Mouse (Mus musculus): ENCODE data around the gene Pde4c.

The Pde4c gene

GRCm38 (mm10) chr8:70723486-70724210, at the start of gene Pde4c:
Pde4c (plus strand) TSS chr8:70723720.
- no peak for DNase-seq (ENCODE audit: extremely low read depth, low read depth)

- no peak for DNase-seq (ENCODE audit: extremely low read depth, low read depth)
Measured at GRCm38 (mm10) chr8:70674109-70674508, 49.4 kb upstream of the Pde4c start.

GRCm38 (mm10) chr8:70674716-70675115, 48.8 kb upstream of the Pde4c start:
- no peak for DNase-seq (ENCODE audit: extremely low read depth, low read depth)

- DNase-seq (ENCODE audit: extremely low read depth, low read depth), result no peak
Measured at GRCm38 (mm10) chr8:70675336-70675735, 48.2 kb upstream of the Pde4c start.

GRCm38 (mm10) chr8:70677451-70678080, 46.0 kb upstream of the Pde4c start:
- DNase-seq (ENCODE audit: extremely low read depth, low read depth), result no peak

- DNase-seq (ENCODE audit: extremely low read depth, low read depth), result no peak
Measured at GRCm38 (mm10) chr8:70678679-70679078, 44.8 kb upstream of the Pde4c start.

- no peak for DNase-seq (ENCODE audit: extremely low read depth, low read depth)
Measured at GRCm38 (mm10) chr8:70679404-70679803, 44.1 kb upstream of the Pde4c start.

- DNase-seq (ENCODE audit: extremely low read depth, low read depth), result no peak
Measured at GRCm38 (mm10) chr8:70680039-70680438, 43.5 kb upstream of the Pde4c start.

- DNase-seq (ENCODE audit: extremely low read depth, low read depth), result no peak
Measured at GRCm38 (mm10) chr8:70681410-70681809, 42.1 kb upstream of the Pde4c start.

- no peak for DNase-seq (ENCODE audit: extremely low read depth, low read depth)
Measured at GRCm38 (mm10) chr8:70682193-70682592, 41.3 kb upstream of the Pde4c start.

- DNase-seq (ENCODE audit: extremely low read depth, low read depth), result no peak
Measured at GRCm38 (mm10) chr8:70682692-70683091, 40.8 kb upstream of the Pde4c start.

- no peak for DNase-seq (ENCODE audit: extremely low read depth, low read depth)
Measured at GRCm38 (mm10) chr8:70684291-70684690, 39.2 kb upstream of the Pde4c start.

- DNase-seq (ENCODE audit: extremely low read depth, low read depth), result no peak
Measured at GRCm38 (mm10) chr8:70687576-70687975, 35.9 kb upstream of the Pde4c start.

GRCm38 (mm10) chr8:70688136-70688535, 35.4 kb upstream of the Pde4c start:
- no peak for DNase-seq (ENCODE audit: extremely low read depth, low read depth)

GRCm38 (mm10) chr8:70689892-70690390, 33.6 kb upstream of the Pde4c start:
- DNase-seq (ENCODE audit: extremely low read depth, low read depth), result no peak

GRCm38 (mm10) chr8:70691230-70691629, 32.3 kb upstream of the Pde4c start:
- DNase-seq (ENCODE audit: extremely low read depth, low read depth), result no peak

GRCm38 (mm10) chr8:70691727-70692231, 31.7 kb upstream of the Pde4c start:
- no peak for DNase-seq (ENCODE audit: extremely low read depth, low read depth)

GRCm38 (mm10) chr8:70693636-70694035, 29.9 kb upstream of the Pde4c start:
- DNase-seq (ENCODE audit: extremely low read depth, low read depth), result no peak

- DNase-seq (ENCODE audit: extremely low read depth, low read depth), result peak; percentile 71
Measured at GRCm38 (mm10) chr8:70695318-70696018, 28.1 kb upstream of the Pde4c start.

GRCm38 (mm10) chr8:70696019-70696885, 27.3 kb upstream of the Pde4c start:
- DNase-seq (ENCODE audit: extremely low read depth, low read depth), result peak; percentile 24

- DNase-seq (ENCODE audit: extremely low read depth, low read depth), result no peak
Measured at GRCm38 (mm10) chr8:70696946-70697345, 26.6 kb upstream of the Pde4c start.

All from MEL-GATA-1-ER (cell line).